Mouse (Mus musculus) adrenal gland, adult 10 weeks (tissue): ENCODE data around the gene Gm3286. TPM values are rescaled to one million over a fixed set of nuclear protein-coding genes. Genes with fewer than 3 reads are reported as not detected.

ENCODE experiments used
- polyA plus RNA-seq: library from polyadenylated mRNA; stranded (reverse); fragments of 350-450 nt; fragmentation: Illumina TruSeq; extraction: RNeasy Lipid Tissue Mini Kit (QIAGEN cat#74804); gene quantifications from one replicate; pipeline ENCODE4 v1.2.3, GENCODE M21; 2014; ENCODE audit warnings: low read depth, low replicate concordance

Gene Gm3286
- not detected for polyA plus RNA-seq

DNA sequence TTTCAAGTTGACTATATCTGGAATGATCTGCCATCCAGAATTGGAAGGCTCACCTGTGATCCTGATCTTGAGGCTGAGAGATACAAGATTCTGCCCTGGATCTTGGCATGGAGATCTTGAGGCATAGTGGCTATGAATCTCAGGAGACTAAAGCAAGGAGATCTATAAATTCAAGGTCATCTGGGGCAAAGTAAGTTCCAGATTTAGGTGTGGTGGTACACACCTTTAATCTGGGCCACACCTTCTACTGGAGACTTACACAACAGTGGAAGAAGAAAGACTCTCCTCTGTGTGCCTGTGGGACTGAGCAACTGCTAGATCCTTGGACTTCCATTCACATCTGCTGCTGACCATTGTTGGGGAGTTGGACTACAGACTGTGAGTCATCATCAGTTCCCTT, at the start of gene Gm3286:
TSS of gene Gm3286 (plus strand) at position 301 of the 400 bp plus-strand sequence.

Other genes starting within 250 kb of the Gm3286 start
- not detected for gene Gm10424, start 238.0 kb upstream of the Gm3286 start, polyA plus RNA-seq
- gene Gm3259, start 204.8 kb upstream of the Gm3286 start, polyA plus RNA-seq, result not detected
- not detected for gene D5Ertd577e, start 54.0 kb upstream of the Gm3286 start, polyA plus RNA-seq
- gene Gm7971, start 84.1 kb downstream of the Gm3286 start, polyA plus RNA-seq, result not detected
- not detected for gene Gm7978, start 225.4 kb downstream of the Gm3286 start, polyA plus RNA-seq
- not detected for gene Gm7982, start 231.3 kb downstream of the Gm3286 start, polyA plus RNA-seq